In the genomic region with DNA sequence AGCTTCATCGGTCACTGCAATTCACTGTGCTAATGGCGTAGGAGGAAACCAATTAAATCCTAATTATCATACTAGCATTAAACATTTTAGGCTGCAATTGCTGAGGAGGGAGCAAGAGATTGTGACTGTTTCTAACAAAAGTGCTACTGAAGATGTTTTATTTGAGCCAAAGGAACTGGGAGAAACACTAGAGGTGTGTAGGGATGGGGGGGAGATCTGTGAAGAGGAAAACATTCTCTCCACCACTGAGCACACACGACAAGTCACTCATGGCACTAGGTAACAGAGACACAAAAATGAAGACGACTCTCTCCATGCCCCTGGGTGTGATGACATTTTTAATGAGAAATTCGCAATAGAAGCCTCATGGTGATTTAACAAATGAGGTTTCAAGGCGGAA, we compare ENCODE assay signal across 30 mouse cellular contexts.
"Had no signal": no experiment of that assay in that cellular context is flagged by ENCODE, and none has a peak within 500 bp of the region (broad histone marks: within the 10 kb centered on the region; RNA-seq: fewer than 3 reads in every experiment).

No protein-coding gene starts in this region.

- H3K9me3 ChIP-seq: heart, embryonic 10.5 days; heart, embryonic 12.5 days; heart, embryonic 13.5 days; heart, embryonic 15.5 days; hindbrain, embryonic 10.5 days; hindbrain, embryonic 12.5 days; hindbrain, embryonic 13.5 days; hindbrain, embryonic 15.5 days; intestine, embryonic 15.5 days; kidney, embryonic 15.5 days had no signal

- H3K27ac ChIP-seq: heart, embryonic 10.5 days; heart, embryonic 13.5 days; heart, embryonic 15.5 days; hindbrain, embryonic 10.5 days; hindbrain, embryonic 12.5 days; hindbrain, embryonic 13.5 days; hindbrain, embryonic 14.5 days; hindbrain, embryonic 15.5 days; hindbrain, postnatal 0 days; intestine, embryonic 15.5 days; kidney, embryonic 15.5 days; kidney, postnatal 0 days; layer of hippocampus, adult 2 months had no signal

- H3K36me3 ChIP-seq: heart, embryonic 10.5 days; heart, embryonic 12.5 days; heart, embryonic 13.5 days; heart, embryonic 15.5 days; hindbrain, embryonic 10.5 days; hindbrain, embryonic 12.5 days; hindbrain, embryonic 13.5 days; hindbrain, embryonic 15.5 days; intestine, embryonic 15.5 days; kidney, embryonic 15.5 days had no signal

- DNase-seq: heart, postnatal 14 days; heart, postnatal 36 days; kidney, adult 11 months; kidney, adult 18-20 months; kidney, adult 2 months; kidney, adult 8-10 months; kidney, adult 9 months; kidney, postnatal 14 days; kidney, postnatal 25 days; layer of hippocampus, adult 9-11 months; layer of hippocampus, postnatal 36 days had no signal

- ATAC-seq: hindbrain, embryonic 16.5 days; hindbrain, postnatal 0 days; inflammation-experienced regulatory T-cells, adult 6 months; intestine, embryonic 15.5 days; intestine, embryonic 16.5 days; intestine, postnatal 0 days had no signal

- H3K9ac ChIP-seq: heart, embryonic 12.5 days; heart, embryonic 13.5 days; heart, embryonic 15.5 days; hindbrain, embryonic 12.5 days; hindbrain, embryonic 13.5 days; hindbrain, embryonic 14.5 days; hindbrain, embryonic 15.5 days; intestine, embryonic 15.5 days; kidney, embryonic 15.5 days had no signal

- H3K4me3 ChIP-seq: heart, embryonic 10.5 days; heart, embryonic 12.5 days; heart, embryonic 13.5 days; heart, embryonic 15.5 days; hindbrain, embryonic 10.5 days; hindbrain, embryonic 12.5 days; hindbrain, embryonic 13.5 days; hindbrain, embryonic 15.5 days; intestine, embryonic 15.5 days; kidney, embryonic 15.5 days; layer of hippocampus, adult 2 months had no signal

- H3K27me3 ChIP-seq: intestine, embryonic 15.5 days had no signal

- H3K4me2 ChIP-seq: heart, embryonic 11.5 days; heart, embryonic 12.5 days; heart, embryonic 13.5 days; heart, embryonic 15.5 days; hindbrain, embryonic 12.5 days; hindbrain, embryonic 13.5 days; hindbrain, embryonic 14.5 days; hindbrain, embryonic 15.5 days; intestine, embryonic 15.5 days; kidney, embryonic 15.5 days had no signal

- H3K4me1 ChIP-seq: heart, embryonic 10.5 days; heart, embryonic 12.5 days; heart, embryonic 13.5 days; heart, embryonic 15.5 days; intestine, embryonic 15.5 days; kidney, embryonic 15.5 days had no signal
